Mouse (Mus musculus): ENCODE results near the gene Parp4.

GRCm38 (mm10) chr14:56569041-56569440 is 6.4 kb upstream of the Parp4 start:
- TF ChIP-seq MAX (IDR thresholded peaks at IDR 0.05; ENCODE audit: low read depth) (no peak), POLR2AphosphoS2 (IDR thresholded peaks at IDR 0.05; ENCODE audit: insufficient read length, low read depth) (no peak), POLR2A (IDR thresholded peaks at IDR 0.05; ENCODE audit: insufficient read length, low read depth) (no peak), MYOD1 (IDR thresholded peaks at IDR 0.05; ENCODE audit: control insufficient read depth in 1 of 3, insufficient read length in 2 of 3, low read depth in 2 of 3) (no peak), USF1 (IDR thresholded peaks at IDR 0.05; ENCODE audit: low read depth) (no peak), CEBPB (IDR thresholded peaks at IDR 0.05; ENCODE audit: insufficient read depth, poor library complexity, severe bottlenecking) (no peak)

Measured in myocyte (in vitro differentiated cells).